Mouse (Mus musculus): ENCODE data around the gene Cdkn1c.

Cdkn1c gene

GRCm38 (mm10) chr7:143460874-143461273, at the start of gene Cdkn1c:
Gene Cdkn1c (minus strand): TSS chr7:143461050.
- peak; percentile 94 for DNase-seq

- DNase-seq = no peak
Observed at GRCm38 (mm10) chr7:143509566-143509965, 48.7 kb upstream of the Cdkn1c start.

- DNase-seq = peak; percentile 64
Observed at GRCm38 (mm10) chr7:143506675-143507074, 45.8 kb upstream of the Cdkn1c start.

- no peak for DNase-seq
Observed at GRCm38 (mm10) chr7:143506271-143506670, 45.4 kb upstream of the Cdkn1c start.

GRCm38 (mm10) chr7:143505823-143506222, 45.0 kb upstream of the Cdkn1c start:
- peak; percentile 74 for DNase-seq

GRCm38 (mm10) chr7:143505411-143505810, 44.6 kb upstream of the Cdkn1c start:
- DNase-seq = no peak

- DNase-seq = no peak
Observed at GRCm38 (mm10) chr7:143503926-143504325, 43.1 kb upstream of the Cdkn1c start.

GRCm38 (mm10) chr7:143502418-143503200, 41.8 kb upstream of the Cdkn1c start, which contains the start of gene Phlda2:
Gene Phlda2 (minus strand): TSS chr7:143503150.
- DNase-seq = peak; percentile 48

- peak; percentile 49 for DNase-seq
Observed at GRCm38 (mm10) chr7:143501643-143502417, 41.0 kb upstream of the Cdkn1c start.

GRCm38 (mm10) chr7:143500912-143501311, 40.1 kb upstream of the Cdkn1c start:
- DNase-seq = no peak

GRCm38 (mm10) chr7:143498584-143498983, 37.7 kb upstream of the Cdkn1c start:
- no peak for DNase-seq

GRCm38 (mm10) chr7:143495104-143495961, 34.5 kb upstream of the Cdkn1c start:
- no peak for DNase-seq

GRCm38 (mm10) chr7:143493616-143494126, 32.8 kb upstream of the Cdkn1c start:
- no peak for DNase-seq

- no peak for DNase-seq
Observed at GRCm38 (mm10) chr7:143489735-143490134, 28.9 kb upstream of the Cdkn1c start.

GRCm38 (mm10) chr7:143482541-143482940, 21.7 kb upstream of the Cdkn1c start:
- peak; percentile 44 for DNase-seq

- no peak for DNase-seq
Observed at GRCm38 (mm10) chr7:143481806-143482387, 21.0 kb upstream of the Cdkn1c start.

GRCm38 (mm10) chr7:143480498-143480897, 19.6 kb upstream of the Cdkn1c start:
- peak; percentile 63 for DNase-seq

GRCm38 (mm10) chr7:143477800-143478199, 16.9 kb upstream of the Cdkn1c start:
- no peak for DNase-seq

GRCm38 (mm10) chr7:143476702-143477335, 16.0 kb upstream of the Cdkn1c start:
- no peak for DNase-seq

- no peak for DNase-seq
Observed at GRCm38 (mm10) chr7:143475876-143476275, 15.0 kb upstream of the Cdkn1c start.

- DNase-seq = peak; percentile 37
Observed at GRCm38 (mm10) chr7:143474811-143475210, 14.0 kb upstream of the Cdkn1c start.

Measured in retina, postnatal 1 day (tissue).